Mouse (Mus musculus): ENCODE measurements around the gene Gadd45a. TPM values are rescaled to one million over a fixed set of nuclear protein-coding genes. Genes with fewer than 3 reads are reported as not detected.

Gadd45a gene
- polyA plus RNA-seq (2015; fragmentation: Nextera tagmentation; extraction: Ambion mirVana): 68.1 and 74.0 TPM in 2 replicates

GRCm38 (mm10) chr6:67036837-67037628, at the start of gene Gadd45a:
Gene Gadd45a (minus strand): TSS chr6:67037457.
- ATAC-seq: peak; percentile 96
- under 1% methylated on average over 69 of the region's 69 CpGs for WGBS

GRCm38 (mm10) chr6:67085850-67086437, 48.7 kb upstream of the Gadd45a start:
- H3K4me1 ChIP-seq (replicated peaks; ENCODE audit: control insufficient read depth, insufficient read depth, low read length): no peaks in the 10 kb centered on the region
- H3K9me3 ChIP-seq (ENCODE audit: control insufficient read depth): no peaks in the 10 kb centered on the region
- H3K4me3 ChIP-seq (ENCODE audit: low read depth, low read length): no peak overlapping the region
- no peaks in the 10 kb centered on the region for H3K27me3 ChIP-seq (replicated peaks; ENCODE audit: control insufficient read depth, insufficient read depth, low read length)
- ATAC-seq: no peak
- H3K4me2 ChIP-seq (replicated peaks; ENCODE audit: low read depth): no peak overlapping the region
- no peak for TF ChIP-seq CTCF (IDR thresholded peaks at IDR 0.05; ENCODE audit: low read depth)
- WGBS: 83% methylated on average over 9 of the region's 9 CpGs
- no peak overlapping the region for H3K9ac ChIP-seq (ENCODE audit: low read depth, low read length)
- no peaks in the 10 kb centered on the region for H3K36me3 ChIP-seq (ENCODE audit: control insufficient read depth, insufficient read depth)
- H3K27ac ChIP-seq (ENCODE audit: low read depth, low read length): no peak overlapping the region

More at GRCm38 (mm10) chr6:67036837-67037628, at the start of gene Gadd45a:
- Histone ChIP-seq H3K27ac (ENCODE audit: low read depth, low read length) (peak within 1 kb of the TSS; percentile 97), H3K27me3 (replicated peaks; ENCODE audit: control insufficient read depth, insufficient read depth, low read length) (no peaks in the 10 kb centered on the region), H3K36me3 (ENCODE audit: control insufficient read depth, insufficient read depth) (no peaks in the 10 kb centered on the region; the same call in 1 of the 2 replicates), H3K9me3 (ENCODE audit: control insufficient read depth) (no peaks in the 10 kb centered on the region), H3K9ac (ENCODE audit: low read depth, low read length) (peak within 1 kb of the TSS; percentile 92), H3K4me1 (replicated peaks; ENCODE audit: control insufficient read depth, insufficient read depth, low read length) (no peaks in the 10 kb centered on the region), H3K4me2 (replicated peaks; ENCODE audit: low read depth) (peak within 1 kb of the TSS; percentile 74), H3K4me3 (ENCODE audit: low read depth, low read length) (peak within 1 kb of the TSS; percentile 81)
- peak; percentile 45 for TF ChIP-seq CTCF (IDR thresholded peaks at IDR 0.05; ENCODE audit: low read depth)

- H3K36me3 ChIP-seq (ENCODE audit: control insufficient read depth, insufficient read depth): no peaks in the 10 kb centered on the region
- no peak overlapping the region for H3K4me3 ChIP-seq (ENCODE audit: low read depth, low read length)
- no peaks in the 10 kb centered on the region for H3K9me3 ChIP-seq (ENCODE audit: control insufficient read depth)
- no peak overlapping the region for H3K9ac ChIP-seq (ENCODE audit: low read depth, low read length)
- no peaks in the 10 kb centered on the region for H3K4me1 ChIP-seq (replicated peaks; ENCODE audit: control insufficient read depth, insufficient read depth, low read length)
- no peak overlapping the region for H3K4me2 ChIP-seq (replicated peaks; ENCODE audit: low read depth)
- 98% methylated on average over 2 of the region's 2 CpGs for WGBS
- H3K27me3 ChIP-seq (replicated peaks; ENCODE audit: control insufficient read depth, insufficient read depth, low read length): no peaks in the 10 kb centered on the region
- TF ChIP-seq CTCF (IDR thresholded peaks at IDR 0.05; ENCODE audit: low read depth): no peak
- ATAC-seq: no peak
- H3K27ac ChIP-seq (ENCODE audit: low read depth, low read length): no peak overlapping the region
Measured at GRCm38 (mm10) chr6:67084465-67084864, 47.2 kb upstream of the Gadd45a start.

DNA sequence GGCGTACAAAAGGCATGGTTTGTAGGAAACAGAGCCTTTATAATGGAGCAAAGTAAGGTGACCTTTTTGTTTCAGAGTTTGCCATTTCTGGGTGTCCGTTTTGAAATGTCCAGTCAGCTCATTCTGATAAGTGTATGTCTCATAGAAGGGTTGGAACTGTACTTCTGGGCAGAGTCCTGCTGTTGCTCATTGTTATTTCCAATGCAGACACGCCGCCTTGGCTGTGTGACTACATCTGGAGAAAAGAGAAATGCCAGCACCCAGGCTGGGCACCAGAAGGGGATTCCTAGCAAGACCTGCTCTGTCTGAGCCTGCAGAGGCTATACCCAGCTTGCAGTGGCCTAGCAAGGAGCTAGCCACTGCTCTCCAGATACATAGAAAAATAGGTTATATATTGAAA, 43.9 kb upstream of the Gadd45a start:
- Histone ChIP-seq H3K9me3 (ENCODE audit: control insufficient read depth) (no peaks in the 10 kb centered on the region), H3K36me3 (ENCODE audit: control insufficient read depth, insufficient read depth) (no peaks in the 10 kb centered on the region), H3K4me1 (replicated peaks; ENCODE audit: control insufficient read depth, insufficient read depth, low read length) (0 out of 2 replicates have a peak, but pooled peaks cover 3% of the 10 kb centered on the region), H3K9ac (ENCODE audit: low read depth, low read length) (no peak overlapping the region), H3K27me3 (replicated peaks; ENCODE audit: control insufficient read depth, insufficient read depth, low read length) (no peaks in the 10 kb centered on the region), H3K4me2 (replicated peaks; ENCODE audit: low read depth) (no peak overlapping the region), H3K4me3 (ENCODE audit: low read depth, low read length) (no peak overlapping the region), H3K27ac (ENCODE audit: low read depth, low read length) (peak overlapping the region; percentile 28; the same call in 1 of the 2 replicates)
- ATAC-seq: peak; percentile 28; the same call in 1 of the 2 replicates
- TF ChIP-seq CTCF (IDR thresholded peaks at IDR 0.05; ENCODE audit: low read depth): no peak
- WGBS: 81% methylated on average over 4 of the region's 4 CpGs

GRCm38 (mm10) chr6:67078076-67078475, 40.8 kb upstream of the Gadd45a start:
- Histone ChIP-seq H3K4me1 (replicated peaks; ENCODE audit: control insufficient read depth, insufficient read depth, low read length) (0 out of 2 replicates have a peak, but pooled peaks cover 3% of the 10 kb centered on the region), H3K9me3 (ENCODE audit: control insufficient read depth) (no peaks in the 10 kb centered on the region), H3K9ac (ENCODE audit: low read depth, low read length) (no peak overlapping the region), H3K36me3 (ENCODE audit: control insufficient read depth, insufficient read depth) (no peaks in the 10 kb centered on the region; the same call in 1 of the 2 replicates), H3K4me2 (replicated peaks; ENCODE audit: low read depth) (no peak overlapping the region), H3K4me3 (ENCODE audit: low read depth, low read length) (no peak overlapping the region), H3K27ac (ENCODE audit: low read depth, low read length) (0 out of 2 replicates have a peak overlapping the region, but pooled peaks have one; percentile 1), H3K27me3 (replicated peaks; ENCODE audit: control insufficient read depth, insufficient read depth, low read length) (no peaks in the 10 kb centered on the region)
- 80% methylated on average over 3 of the region's 3 CpGs for WGBS
- ATAC-seq: no peak
- no peak for TF ChIP-seq CTCF (IDR thresholded peaks at IDR 0.05; ENCODE audit: low read depth)

GRCm38 (mm10) chr6:67077477-67077876, 40.2 kb upstream of the Gadd45a start:
- no peak for ATAC-seq
- TF ChIP-seq CTCF (IDR thresholded peaks at IDR 0.05; ENCODE audit: low read depth): no peak
- Histone ChIP-seq H3K27ac (ENCODE audit: low read depth, low read length) (0 out of 2 replicates have a peak overlapping the region, but pooled peaks have one; percentile 1), H3K36me3 (ENCODE audit: control insufficient read depth, insufficient read depth) (no peaks in the 10 kb centered on the region; the same call in 1 of the 2 replicates), H3K4me2 (replicated peaks; ENCODE audit: low read depth) (no peak overlapping the region), H3K9me3 (ENCODE audit: control insufficient read depth) (no peaks in the 10 kb centered on the region), H3K9ac (ENCODE audit: low read depth, low read length) (no peak overlapping the region), H3K4me3 (ENCODE audit: low read depth, low read length) (no peak overlapping the region), H3K4me1 (replicated peaks; ENCODE audit: control insufficient read depth, insufficient read depth, low read length) (0 out of 2 replicates have a peak, but pooled peaks cover 3% of the 10 kb centered on the region), H3K27me3 (replicated peaks; ENCODE audit: control insufficient read depth, insufficient read depth, low read length) (no peaks in the 10 kb centered on the region)
- WGBS: 43% methylated on average over 3 of the region's 3 CpGs
